Mouse (Mus musculus): ENCODE measurements around the gene Krt32.

The Krt32 gene

GRCm38 (mm10) chr11:100050451-100050850 lies 37.6 kb downstream of the Krt32 start, which contains the start of gene Krt31:
TSS of gene Krt31 (minus strand) at chr11:100050551.
- no peak for DNase-seq

DNA sequence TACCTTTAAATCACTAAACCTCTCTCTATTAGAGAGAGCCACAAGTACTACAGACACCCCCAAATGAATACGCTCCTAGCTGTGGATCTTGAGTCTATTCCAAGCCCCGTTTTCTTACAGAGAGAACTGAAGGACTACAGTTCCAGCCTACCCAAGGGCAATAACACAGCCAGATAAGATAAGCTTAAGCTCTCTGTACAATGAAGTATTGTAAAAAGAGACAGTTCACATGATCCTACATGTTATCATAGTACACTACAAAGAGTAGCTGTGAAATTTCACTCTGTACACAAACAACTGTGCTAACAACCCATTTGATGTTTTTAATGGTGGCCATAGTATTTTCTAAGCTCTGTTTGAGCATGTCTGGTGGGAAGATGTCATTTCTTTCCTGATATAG lies 40.8 kb downstream of the Krt32 start:
- DNase-seq: no peak

GRCm38 (mm10) chr11:100046303-100046866 lies 41.6 kb downstream of the Krt32 start:
- DNase-seq: no peak

- no peak for DNase-seq
Observed at GRCm38 (mm10) chr11:100041454-100041853, 46.6 kb downstream of the Krt32 start, which contains the start of gene Krt34. TSS of gene Krt34 (minus strand) at chr11:100041554.

Measured in cerebellum, postnatal 36 days (tissue).